Mouse (Mus musculus) E14TG2a.4 (cell line): Measurements from ENCODE around the gene Rgma.

Experiments used
- CTCF ChIP-seq: conservative IDR thresholded peaks from 2 replicates; pipeline ENCODE4 v1.5.1; 2014; ENCODE audit warnings: low read length
- NANOG ChIP-seq: IDR thresholded peaks from 2 replicates; pipeline ENCODE4 v1.6.1; 2014; ENCODE audit warnings: borderline replicate concordance, low read length, mixed read lengths
- POU5F1 ChIP-seq: IDR thresholded peaks from 2 replicates; pipeline ENCODE4 v1.6.1; 2014; ENCODE audit warnings: low read length, borderline replicate concordance

DNA sequence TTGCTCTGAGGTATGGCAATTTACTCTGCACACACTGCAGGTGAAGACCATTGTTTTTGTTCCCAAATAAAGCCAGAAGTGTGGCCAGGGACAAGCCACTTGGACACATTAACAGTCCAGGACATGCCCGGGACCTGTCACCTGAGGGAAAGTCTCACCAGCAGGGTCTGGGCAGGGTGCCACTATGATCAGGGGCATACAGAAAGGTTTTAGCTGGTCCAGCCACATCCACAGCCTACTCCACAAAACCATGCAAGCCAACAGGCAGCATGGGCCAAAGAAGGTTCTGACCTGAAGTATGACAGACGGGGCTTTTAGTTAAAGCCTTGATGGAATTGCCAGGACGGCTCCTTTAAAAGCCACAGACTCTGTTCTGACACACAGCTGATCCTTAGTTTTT lies 49.4 kb downstream of the Rgma start:
- TF ChIP-seq CTCF (no peak), NANOG (no peak), POU5F1 (no peak)
